Mouse (Mus musculus) lung, postnatal 10 days (tissue): ENCODE measurements around the gene 1700024B05Rik.
"Not testable (repeated sequence)": the region's sequence is repeated elsewhere in the genome, so short reads cannot be mapped to it uniquely, and the experiment has no call there.

Experiments
- DNase-seq: peaks from one replicate; pipeline ENCODE4 v3.0.0; 2021

The 1700024B05Rik gene

GRCm38 (mm10) chr14:41943695-41944094 lies at the start of gene 1700024B05Rik:
TSS of gene 1700024B05Rik (plus strand) at chr14:41943995.
- DNase-seq = not testable (repeated sequence)

- DNase-seq = not testable (repeated sequence)
Measured at GRCm38 (mm10) chr14:41907190-41907589, 36.6 kb upstream of the 1700024B05Rik start, which contains the start of gene Gm7980. TSS of gene Gm7980 (minus strand) at chr14:41907290.

GRCm38 (mm10) chr14:41924649-41925048 lies 19.1 kb upstream of the 1700024B05Rik start, which contains the start of gene 1700049E17Rik1:
TSS of gene 1700049E17Rik1 (plus strand) at chr14:41924949.
- DNase-seq = not testable (repeated sequence)

- not testable (repeated sequence) for DNase-seq
Measured at GRCm38 (mm10) chr14:41964095-41964494, 20.3 kb downstream of the 1700024B05Rik start.

- DNase-seq = not testable (repeated sequence)
Measured at GRCm38 (mm10) chr14:41967827-41968226, 24.0 kb downstream of the 1700024B05Rik start, which contains the start of gene Gm6401. TSS of gene Gm6401 (minus strand) at chr14:41967927.

GRCm38 (mm10) chr14:41968596-41968995 lies 24.8 kb downstream of the 1700024B05Rik start:
- not testable (repeated sequence) for DNase-seq

- not testable (repeated sequence) for DNase-seq
Measured at GRCm38 (mm10) chr14:41983225-41983624, 39.4 kb downstream of the 1700024B05Rik start, which contains the start of gene Gm3543. TSS of gene Gm3543 (minus strand) at chr14:41983325.
